Comparison of ENCODE assay signal across 17 mouse cellular contexts in genomic region chr17:61303611-61304010, GRCm38 (mm10).
"Had no signal": no experiment of that assay in that cellular context is flagged by ENCODE, and none has a peak within 500 bp of the region (broad histone marks: within the 10 kb centered on the region; RNA-seq: fewer than 3 reads in every experiment).

No protein-coding gene starts in this region.

- H3K4me3 ChIP-seq: liver, embryonic 13.5 days; midbrain, embryonic 15.5 days; myocyte; neural tube, embryonic 13.5 days; stomach, embryonic 15.5 days had no signal

- H3K4me1 ChIP-seq: liver, embryonic 13.5 days; stomach, embryonic 15.5 days had no signal

- ATAC-seq: intestine, embryonic 16.5 days; midbrain, embryonic 15.5 days had no signal

- H3K27ac ChIP-seq: kidney, postnatal 0 days; liver, embryonic 13.5 days; midbrain, embryonic 15.5 days; neural tube, embryonic 13.5 days; stomach, embryonic 15.5 days had no signal

- H3K36me3 ChIP-seq: liver, embryonic 13.5 days; midbrain, embryonic 15.5 days; neural tube, embryonic 13.5 days; stomach, embryonic 15.5 days had no signal

- H3K9me3 ChIP-seq: liver, embryonic 13.5 days; midbrain, embryonic 15.5 days; neural tube, embryonic 13.5 days; stomach, embryonic 15.5 days had no signal

- DNase-seq: kidney, adult 18-20 months; kidney, postnatal 4 days; liver, embryonic 13.5 days; lung, adult 2 months; lung, postnatal 14 days; lung, postnatal 4 days; retina, postnatal 1 day; right cerebral cortex, postnatal 25 days; spleen, adult 18-20 months; thymus, postnatal 25 days had no signal

- H3K4me2 ChIP-seq: liver, embryonic 13.5 days; midbrain, embryonic 11.5 days; midbrain, embryonic 15.5 days; neural tube, embryonic 13.5 days; stomach, embryonic 15.5 days had no signal

- H3K9ac ChIP-seq: liver, embryonic 13.5 days; midbrain, embryonic 15.5 days; neural tube, embryonic 13.5 days; stomach, embryonic 15.5 days had no signal

- H3K27me3 ChIP-seq: liver, embryonic 13.5 days; midbrain, embryonic 15.5 days; neural tube, embryonic 13.5 days; stomach, embryonic 15.5 days had no signal
